Mouse (Mus musculus) T-helper 1 cell (primary cell): ENCODE measurements around the gene Igfbp7.

ENCODE experiments used
- in situ Hi-C: fragments of 300-600 bp; cut with MboI, MseI; formaldehyde crosslinking; loops from one replicate; pipeline ENCODE4 v1.15.1; 2025; ENCODE audit warnings: high pct_unique_total_duplicates

The Igfbp7 gene

DNA sequence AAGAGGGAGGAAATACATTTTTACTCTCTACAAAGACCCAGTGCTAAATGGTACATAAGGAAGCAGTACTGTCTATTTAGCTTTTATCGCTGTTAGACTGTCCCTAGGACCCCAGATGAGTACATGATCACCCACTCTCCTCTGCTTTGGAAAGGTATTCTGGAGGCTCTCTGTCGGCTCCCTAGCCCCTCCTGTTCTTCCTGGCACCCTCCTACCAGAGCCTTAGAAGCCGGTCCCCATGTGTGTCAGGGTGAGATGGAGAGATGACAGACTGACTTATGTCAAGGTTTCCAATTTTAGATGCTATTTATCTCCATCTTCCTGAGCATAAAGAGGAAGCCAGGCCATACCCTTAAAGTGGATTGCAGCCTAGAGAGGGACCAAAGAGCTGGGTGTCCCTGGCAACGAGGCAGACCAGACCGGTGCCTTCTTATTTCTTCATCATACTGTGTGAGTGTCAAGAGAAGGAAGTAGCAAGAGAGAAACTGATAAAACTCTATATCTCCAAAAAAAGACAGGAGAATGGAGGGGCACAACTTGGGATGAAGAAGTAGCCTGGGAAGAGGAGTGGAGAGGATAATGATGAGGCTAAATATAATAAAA, 2.3 kb downstream of the Igfbp7 start:
- in situ Hi-C loops, result loop anchor here (10.0 kb wide), 1 partner anchor 51 kb away; no protein-coding TSS in a partner anchor

GRCm38 (mm10) chr5:77404941-77405340, 2.9 kb downstream of the Igfbp7 start:
- in situ Hi-C loops, result loop anchor here (10.0 kb wide), 1 partner anchor 50 kb away; no protein-coding TSS in a partner anchor

DNA sequence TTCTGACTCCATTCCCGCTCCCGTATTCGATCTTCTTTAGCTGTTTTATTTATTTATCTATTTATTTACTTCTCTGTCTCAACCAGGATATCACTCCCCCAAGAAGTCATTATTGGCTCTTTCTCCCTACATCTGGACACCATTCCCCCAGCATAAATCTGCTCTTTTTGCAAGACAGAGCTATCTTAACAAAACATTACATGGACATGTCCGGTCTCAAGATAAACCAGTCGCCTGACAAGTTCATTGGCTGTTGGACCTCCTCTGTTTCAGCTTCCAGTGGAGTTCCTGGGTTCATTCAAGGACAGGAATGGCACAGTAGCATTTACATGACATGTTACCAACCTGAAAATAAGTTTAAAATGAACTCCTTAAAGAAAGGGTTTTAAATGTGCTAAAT, 4.9 kb downstream of the Igfbp7 start:
- in situ Hi-C loops, result loop anchor here (10.0 kb wide), 1 partner anchor 48 kb away; no protein-coding TSS in a partner anchor

DNA sequence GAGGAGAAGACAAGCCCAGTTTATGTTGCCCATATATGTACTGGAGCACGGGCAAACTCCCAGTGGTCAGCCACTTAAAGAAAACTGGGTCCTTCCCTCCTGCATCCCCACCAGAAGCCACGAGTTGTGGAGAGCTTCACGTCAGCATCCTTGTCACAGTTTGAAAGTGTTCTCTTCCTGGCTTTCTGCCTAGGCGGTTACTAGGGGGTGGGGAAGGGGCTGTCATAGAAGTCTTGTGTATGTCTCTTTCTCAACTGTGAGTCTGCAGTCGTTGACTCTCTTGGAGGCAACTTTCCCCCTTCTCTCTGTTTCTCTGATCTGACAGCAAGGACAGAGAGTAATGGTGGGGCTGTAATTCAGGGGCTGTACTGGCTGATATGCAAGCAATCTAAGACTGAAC, 5.7 kb downstream of the Igfbp7 start:
- in situ Hi-C loops, result loop anchor here (10.0 kb wide), 1 partner anchor 47 kb away; no protein-coding TSS in a partner anchor

DNA sequence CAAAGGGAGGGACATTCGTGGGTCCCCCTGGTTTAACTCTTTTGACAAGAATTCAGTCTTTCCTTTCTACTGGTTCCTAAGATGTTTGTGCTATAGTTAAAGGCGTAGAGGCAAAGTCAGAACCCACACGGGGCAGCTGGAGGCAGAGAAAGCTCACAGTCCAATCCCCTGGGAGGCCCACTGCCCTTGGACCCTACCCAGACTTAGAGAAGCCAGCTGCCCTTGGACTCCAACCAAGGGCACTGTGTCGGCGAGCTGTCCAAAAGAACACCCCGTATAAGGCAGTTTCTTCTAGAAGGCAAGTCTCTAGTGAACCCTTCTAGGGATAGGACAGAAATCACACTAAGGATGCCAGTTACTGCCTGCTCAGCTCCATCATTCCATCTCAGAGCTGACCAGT, 7.0 kb downstream of the Igfbp7 start:
- in situ Hi-C loops, result loop anchor here (10.0 kb wide), 1 partner anchor 46 kb away; no protein-coding TSS in a partner anchor

- in situ Hi-C loops, result loop anchor here (10.0 kb wide), 1 partner anchor 45 kb away; no protein-coding TSS in a partner anchor
These were observed 7.7 kb downstream of the Igfbp7 start for GRCm38 (mm10) chr5:77400151-77400550.

GRCm38 (mm10) chr5:77399076-77399475, 8.8 kb downstream of the Igfbp7 start:
- in situ Hi-C loops, result no loop called here

GRCm38 (mm10) chr5:77398285-77399057, 9.4 kb downstream of the Igfbp7 start:
- in situ Hi-C loops, result no loop called here

- in situ Hi-C loops, result no loop called here
These were observed 13.7 kb downstream of the Igfbp7 start for GRCm38 (mm10) chr5:77393990-77394618.

- in situ Hi-C loops, result no loop called here
These were observed 14.7 kb downstream of the Igfbp7 start for GRCm38 (mm10) chr5:77393094-77393619.

DNA sequence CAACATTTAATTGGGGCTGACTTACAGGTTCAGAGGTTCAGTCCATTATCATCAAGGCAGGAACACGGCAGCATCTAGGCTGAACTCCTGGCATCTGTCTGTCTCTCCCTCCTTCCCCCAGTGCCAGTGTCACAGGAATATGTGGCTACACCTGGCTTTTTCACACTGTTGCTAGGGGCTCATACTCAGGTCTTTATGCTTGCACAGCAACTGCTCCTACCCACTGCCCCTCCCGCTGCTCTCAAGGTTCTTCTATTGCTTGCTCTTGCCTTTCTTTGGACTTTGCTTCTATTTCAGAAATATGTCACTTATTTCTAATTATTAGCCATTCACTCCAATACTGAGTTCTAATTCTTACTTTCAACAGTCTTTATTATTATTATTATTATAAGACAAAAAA, 17.6 kb downstream of the Igfbp7 start:
- in situ Hi-C loops, result no loop called here

- in situ Hi-C loops, result loop anchor here (5.0 kb wide), 1 partner anchor 49 kb away; no protein-coding TSS in a partner anchor
These were observed 19.5 kb downstream of the Igfbp7 start for GRCm38 (mm10) chr5:77388359-77388758.

DNA sequence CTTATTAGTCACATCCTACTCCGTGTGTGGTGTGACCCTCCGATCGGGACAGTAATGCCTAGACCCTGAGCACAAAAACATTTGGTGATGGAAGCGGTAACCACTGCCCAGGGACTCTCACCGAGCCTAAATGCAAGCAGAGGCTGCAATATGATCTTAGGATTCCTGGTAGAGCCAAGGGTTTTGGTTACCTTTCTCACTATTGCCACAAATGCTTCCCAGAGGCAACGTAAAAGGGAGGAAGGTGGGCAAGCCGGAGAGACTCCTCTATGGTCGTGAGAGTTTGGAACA, 20.5 kb downstream of the Igfbp7 start:
- in situ Hi-C loops, result loop anchor here (5.0 kb wide), 1 partner anchor 50 kb away; no protein-coding TSS in a partner anchor

GRCm38 (mm10) chr5:77386596-77387413, 21.0 kb downstream of the Igfbp7 start:
- in situ Hi-C loops, result loop anchor here (5.0 kb wide), 1 partner anchor 50 kb away; no protein-coding TSS in a partner anchor

GRCm38 (mm10) chr5:77385900-77386595, 21.8 kb downstream of the Igfbp7 start:
- in situ Hi-C loops, result loop anchor here (5.0 kb wide), 1 partner anchor 51 kb away; no protein-coding TSS in a partner anchor

DNA sequence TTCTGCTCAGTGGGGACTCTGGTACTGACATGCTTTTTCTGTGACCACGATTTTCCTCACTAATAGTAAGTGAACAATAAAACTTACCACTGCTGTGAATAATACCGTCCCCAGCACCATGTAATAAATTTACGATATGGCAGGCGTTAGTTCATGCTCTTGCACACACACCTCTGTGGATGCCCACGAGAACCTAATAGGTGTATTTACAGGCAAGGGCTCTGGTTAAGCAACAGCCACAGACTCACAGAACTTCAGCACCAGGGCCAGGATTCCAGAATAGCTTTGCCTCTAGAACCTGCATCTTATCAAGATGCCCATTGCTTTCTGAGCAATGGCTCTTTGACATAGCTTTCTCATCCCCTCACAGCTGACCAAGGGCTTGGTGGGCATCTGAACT, 22.6 kb downstream of the Igfbp7 start:
- in situ Hi-C loops, result loop anchor here (5.0 kb wide), 1 partner anchor 52 kb away; no protein-coding TSS in a partner anchor

DNA sequence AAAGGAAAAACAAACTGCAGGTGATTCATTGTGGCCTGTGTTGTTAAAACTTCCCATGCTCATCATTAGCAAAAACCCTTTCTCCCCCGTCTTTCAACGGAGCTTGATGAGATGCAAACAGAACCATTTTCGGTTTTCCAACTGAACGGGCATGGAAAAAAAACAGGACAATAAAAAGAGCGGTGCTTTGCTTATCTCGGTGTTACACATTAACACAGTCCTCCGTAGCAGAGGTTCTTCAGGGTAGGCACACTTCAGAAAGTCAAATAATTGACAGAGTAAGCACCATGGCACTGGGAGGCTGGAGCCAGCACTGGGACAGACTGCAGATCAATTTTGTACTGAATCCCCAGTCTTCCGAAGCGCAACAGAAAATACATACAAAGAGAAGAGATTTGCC, 23.1 kb downstream of the Igfbp7 start:
- in situ Hi-C loops, result loop anchor here (5.0 kb wide), 1 partner anchor 53 kb away; no protein-coding TSS in a partner anchor

DNA sequence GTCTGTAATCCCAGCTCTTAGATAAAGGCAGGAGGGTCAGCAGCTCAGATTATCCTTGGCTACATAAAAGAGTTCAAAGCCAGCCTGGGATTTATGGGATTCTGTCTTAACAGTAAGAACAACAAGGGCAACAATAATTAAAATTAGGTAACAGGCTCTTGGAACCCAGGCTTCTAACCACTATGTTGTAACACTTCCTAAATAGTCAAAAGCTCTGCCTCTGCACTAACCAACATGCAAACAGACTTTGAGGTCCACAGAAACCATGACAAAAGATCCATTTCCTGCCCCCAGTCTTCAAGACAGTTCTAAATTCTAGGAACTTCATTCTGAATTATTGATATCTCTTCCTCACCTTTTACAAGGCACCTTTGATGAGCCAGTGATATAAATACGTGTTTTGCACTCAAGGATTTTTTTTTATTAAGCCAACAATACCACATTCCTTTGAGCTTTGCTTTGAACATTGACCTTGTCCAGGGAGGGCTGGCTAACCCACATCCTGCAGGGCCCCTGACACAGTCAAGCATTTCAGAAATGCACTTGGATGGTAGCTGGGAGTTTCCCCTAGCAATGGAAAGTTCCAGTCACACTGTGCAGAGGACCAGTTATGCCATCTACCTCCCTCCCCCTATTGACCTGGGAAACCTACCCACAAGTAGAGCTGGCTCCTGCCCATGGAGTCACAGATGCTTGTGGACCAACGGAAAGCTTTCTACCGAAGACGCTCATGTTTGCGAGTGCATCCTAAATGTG, 23.9 kb downstream of the Igfbp7 start:
- in situ Hi-C loops, result no loop called here

- in situ Hi-C loops, result no loop called here
These were observed 26.2 kb downstream of the Igfbp7 start for GRCm38 (mm10) chr5:77381686-77382085.

DNA sequence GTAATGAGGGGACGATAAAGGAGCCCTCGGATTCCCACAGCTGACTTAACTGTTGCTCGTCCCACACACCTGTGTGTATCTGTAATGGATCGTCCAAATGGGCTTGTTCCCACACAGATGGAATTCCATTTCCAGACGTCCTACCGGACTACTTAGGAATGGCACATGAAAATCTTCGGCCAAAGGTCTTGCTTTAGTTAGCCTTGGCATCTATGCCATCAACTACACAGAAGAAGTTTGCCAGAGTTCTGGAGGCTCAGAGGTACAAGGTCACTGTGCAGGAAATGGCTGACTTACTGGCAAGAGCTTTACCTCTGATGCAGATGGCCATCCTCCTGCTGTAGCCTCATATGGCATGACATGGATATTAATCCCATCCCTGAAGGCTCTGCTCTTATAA, 26.6 kb downstream of the Igfbp7 start:
- in situ Hi-C loops, result no loop called here
